Mouse (Mus musculus) midbrain, postnatal 0 days (tissue): ENCODE results near the gene Ttll11. TPM values are rescaled to one million over a fixed set of nuclear protein-coding genes. Genes with fewer than 3 reads are reported as not detected.

Experiments used
- ATAC-seq: fragments of 200-750 bp; cut with Nextera tagmentation; 2 replicates; pipeline ENCODE4 v1.8.0; 2017; ENCODE audit warnings: moderate number of reproducible peaks, mild to moderate bottlenecking, moderate TSS enrichment, moderate library complexity; ENCODE audit not compliant: low FRiP score
- DNase-seq: peaks from one replicate; pipeline ENCODE4 v3.0.0-alpha.2; 2015; ENCODE audit warnings: low spot score
- H3K27ac ChIP-seq: fragments of 300-500 bp; sonication (generic); 2 replicates; pipeline ENCODE4 v1.5.1; 2014; ENCODE audit warnings: low read depth, mild to moderate bottlenecking, low read length, mixed read lengths
- H3K27me3 ChIP-seq: fragments of 300-500 bp; sonication (generic); 2 replicates; pipeline ENCODE4 v1.6.1; 2014; ENCODE audit warnings: low read length, control low read depth, mixed read lengths; ENCODE audit not compliant: insufficient read depth
- H3K36me3 ChIP-seq: fragments of 300-500 bp; sonication (generic); 2 replicates; pipeline ENCODE4 v1.6.1; 2014; ENCODE audit warnings: low read length, control low read depth, mixed read lengths; ENCODE audit not compliant: insufficient read depth
- H3K4me1 ChIP-seq: fragments of 300-500 bp; sonication (generic); 2 replicates; pipeline ENCODE4 v1.6.1; 2014; ENCODE audit warnings: mild to moderate bottlenecking, control low read depth, antibody characterized with exemption, low read length, mixed read lengths; ENCODE audit not compliant: insufficient read depth
- H3K4me2 ChIP-seq: fragments of 300-500 bp; sonication (generic); 2 replicates; pipeline ENCODE4 v1.6.1; 2014; ENCODE audit warnings: low read depth, mild to moderate bottlenecking, low read length, mixed read lengths; ENCODE audit not compliant: poor library complexity, severe bottlenecking
- H3K4me3 ChIP-seq: fragments of 300-500 bp; sonication (generic); 2 replicates; pipeline ENCODE4 v1.5.1; 2014; ENCODE audit warnings: low read depth, mild to moderate bottlenecking, low read length, moderate library complexity
- H3K9ac ChIP-seq: fragments of 300-500 bp; sonication (generic); replicated peaks from 2 replicates; pipeline ENCODE4 v1.6.1; 2014; ENCODE audit warnings: mild to moderate bottlenecking, low read length, moderate library complexity, mixed read lengths; ENCODE audit not compliant: poor library complexity, severe bottlenecking
- H3K9me3 ChIP-seq: fragments of 300-500 bp; sonication (generic); 2 replicates; pipeline ENCODE4 v1.6.1; 2016; ENCODE audit warnings: low read length, control low read depth
- CTCF ChIP-seq: IDR thresholded peaks from 2 replicates; pipeline ENCODE4 v1.5.1; 2016; ENCODE audit warnings: antibody characterized with exemption, mild to moderate bottlenecking
- WGBS: fragments of 180-500 bp; shearing (Covaris S2); extraction: QIAGEN DNeasy Blood & Tissue Kit; methylation state at CpG from one replicate; pipeline ENCODE4 v1.1.7; 2014; 5-methylcytosine and 5-hydroxymethylcytosine counted together
- polyA plus RNA-seq: library from polyadenylated mRNA; unstranded; fragments of >200 nt; fragmentation: Nextera tagmentation; extraction: Ambion mirVana; gene quantifications from 2 replicates; pipeline ENCODE4 v1.2.1, GENCODE M21; 2015
- total RNA-seq: library from RNA; depleted of rRNA; stranded (reverse); fragments of >200 nt; gene quantifications from 2 replicates; pipeline ENCODE4 v1.2.3, GENCODE M21; 2014

The Ttll11 gene
- total and polyA plus RNA-seq, 2 experiments from 2014 or later: 7.8 to 15.8 TPM

DNA sequence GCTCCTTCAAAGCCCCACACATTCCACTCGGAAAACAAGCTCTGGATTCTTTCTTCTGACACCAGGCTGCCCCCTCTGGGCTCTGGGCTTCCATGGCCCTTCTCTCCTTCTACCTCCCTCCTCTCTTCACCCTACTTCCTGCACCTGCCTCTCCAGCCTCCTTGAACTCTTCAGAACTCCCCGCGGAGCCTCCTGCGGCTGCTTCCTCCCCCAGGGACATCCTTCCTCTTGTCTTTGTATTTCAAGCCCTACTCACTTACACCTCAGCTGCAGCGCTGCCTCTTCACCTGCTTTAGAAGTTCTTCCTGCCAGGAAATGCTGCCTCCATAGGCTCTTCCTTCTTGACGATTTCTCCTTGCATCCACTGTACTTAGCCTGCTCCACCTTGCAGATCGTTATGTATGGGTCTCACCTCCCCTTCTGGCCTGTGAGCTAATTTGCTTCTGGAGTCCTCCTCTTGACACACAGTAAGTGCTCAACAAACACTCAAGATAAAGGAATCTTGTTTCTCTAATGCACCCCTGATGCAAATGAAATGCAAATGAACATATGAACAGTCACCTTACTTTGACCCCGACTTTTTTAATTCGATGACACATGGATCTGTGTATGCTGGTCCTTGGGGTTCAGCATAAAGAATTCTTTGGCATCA lies 97.3 kb downstream of the Ttll11 start:
- WGBS: 61% methylated on average over 9 of the region's 9 CpGs
- DNase-seq (no peak), ATAC-seq (no peak)
- no peaks in the 10 kb centered on the region for H3K4me1 ChIP-seq
- no peaks in the 10 kb centered on the region for H3K27me3 ChIP-seq
- no peaks in the 10 kb centered on the region for H3K36me3 ChIP-seq
- no peak for TF ChIP-seq CTCF
- H3K4me3 ChIP-seq: no peak overlapping the region
- H3K4me2 ChIP-seq: no peak overlapping the region
- H3K9ac ChIP-seq: no peak overlapping the region
- no peak overlapping the region for H3K27ac ChIP-seq
- H3K9me3 ChIP-seq: no peaks in the 10 kb centered on the region

DNA sequence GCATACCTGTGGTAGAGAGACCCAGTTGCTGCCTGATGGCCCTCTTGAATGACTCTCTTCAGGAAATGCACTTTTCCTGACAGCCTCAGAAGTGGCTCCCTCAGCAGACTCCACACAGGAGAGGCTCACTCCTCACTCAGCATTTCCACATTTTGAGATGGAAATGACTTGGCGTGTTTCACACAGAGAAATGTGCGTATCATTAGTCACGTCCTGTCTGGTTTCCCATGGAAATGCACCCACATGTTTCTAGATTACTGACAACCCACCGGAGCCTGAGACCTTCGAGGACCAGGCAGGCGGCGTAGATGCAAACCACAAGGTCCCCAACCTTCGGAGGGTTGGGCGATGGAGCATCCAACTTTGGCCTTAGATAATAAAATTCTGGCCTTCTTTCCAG lies 97.8 kb downstream of the Ttll11 start:
- TF ChIP-seq CTCF: no peak
- Histone ChIP-seq H3K4me3 (no peak overlapping the region), H3K27me3 (no peaks in the 10 kb centered on the region), H3K4me2 (no peak overlapping the region), H3K9me3 (no peaks in the 10 kb centered on the region), H3K4me1 (peaks cover 1% of the 10 kb centered on the region; the same call in 1 of the 2 replicates), H3K9ac (no peak overlapping the region), H3K27ac (no peak overlapping the region), H3K36me3 (no peaks in the 10 kb centered on the region)
- 87% methylated on average over 9 of the region's 9 CpGs for WGBS
- ATAC-seq (no peak), DNase-seq (no peak)

DNA sequence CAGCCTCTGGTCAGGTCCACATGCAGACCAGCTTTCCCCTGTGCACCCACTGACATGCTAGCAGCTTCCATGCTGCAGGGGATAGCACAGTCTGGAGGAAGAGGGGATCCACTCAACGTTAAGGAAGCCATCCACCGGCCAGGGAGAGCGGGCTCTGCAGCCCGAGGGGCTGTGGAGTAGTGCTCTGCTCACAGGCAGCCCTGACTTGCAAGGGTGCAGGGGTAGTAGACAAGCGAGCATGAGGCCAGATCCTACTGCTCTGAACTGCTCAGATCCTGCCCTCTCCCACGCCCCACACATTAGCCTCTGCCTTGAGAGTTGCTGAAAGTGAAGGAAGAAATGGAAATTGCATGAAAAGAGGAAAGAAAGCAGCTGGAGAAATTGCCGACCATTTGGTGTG lies 99.4 kb downstream of the Ttll11 start:
- no peak overlapping the region for H3K9ac ChIP-seq
- H3K9me3 ChIP-seq: no peaks in the 10 kb centered on the region
- WGBS: 55% methylated on average over 7 of the region's 7 CpGs
- no peak overlapping the region for H3K4me2 ChIP-seq
- H3K36me3 ChIP-seq: no peaks in the 10 kb centered on the region
- DNase-seq (no peak), ATAC-seq (no peak)
- no peak for TF ChIP-seq CTCF
- peak overlapping the region; percentile 3; the same call in 1 of the 2 replicates for H3K27ac ChIP-seq
- peaks cover 4% of the 10 kb centered on the region; the same call in 1 of the 2 replicates for H3K4me1 ChIP-seq
- no peaks in the 10 kb centered on the region for H3K27me3 ChIP-seq
- H3K4me3 ChIP-seq: no peak overlapping the region

DNA sequence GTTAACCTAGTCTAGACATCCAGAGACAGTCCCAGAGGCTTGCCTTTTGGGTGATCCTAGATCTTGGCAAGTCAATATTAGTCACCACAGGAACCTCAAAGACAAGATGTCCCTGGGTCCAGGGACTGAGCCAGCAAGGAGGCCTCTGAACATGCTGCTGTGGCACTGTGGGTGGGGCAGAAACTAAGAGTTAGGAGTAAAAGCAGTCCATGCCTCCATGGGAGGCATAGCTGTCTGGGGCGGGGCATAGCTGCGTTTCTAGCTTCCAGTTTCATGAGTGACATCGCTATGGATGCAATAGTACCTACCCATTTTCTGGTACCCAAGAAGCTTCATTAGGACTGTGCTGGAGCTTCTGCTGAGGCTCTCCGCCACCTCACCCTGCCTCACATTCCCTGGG lies 99.8 kb downstream of the Ttll11 start:
- H3K36me3 ChIP-seq: no peaks in the 10 kb centered on the region
- no peak overlapping the region for H3K4me3 ChIP-seq
- no peak for TF ChIP-seq CTCF
- 86% methylated on average over 4 of the region's 4 CpGs for whole genome bisulfite sequencing
- no peak overlapping the region for H3K9ac ChIP-seq
- no peak overlapping the region; the same call in 1 of the 2 replicates for H3K27ac ChIP-seq
- ATAC-seq (no peak), DNase-seq (no peak)
- H3K4me1 ChIP-seq: peaks cover 4% of the 10 kb centered on the region; the same call in 1 of the 2 replicates
- no peak overlapping the region for H3K4me2 ChIP-seq
- no peaks in the 10 kb centered on the region for H3K9me3 ChIP-seq
- H3K27me3 ChIP-seq: no peaks in the 10 kb centered on the region

DNA sequence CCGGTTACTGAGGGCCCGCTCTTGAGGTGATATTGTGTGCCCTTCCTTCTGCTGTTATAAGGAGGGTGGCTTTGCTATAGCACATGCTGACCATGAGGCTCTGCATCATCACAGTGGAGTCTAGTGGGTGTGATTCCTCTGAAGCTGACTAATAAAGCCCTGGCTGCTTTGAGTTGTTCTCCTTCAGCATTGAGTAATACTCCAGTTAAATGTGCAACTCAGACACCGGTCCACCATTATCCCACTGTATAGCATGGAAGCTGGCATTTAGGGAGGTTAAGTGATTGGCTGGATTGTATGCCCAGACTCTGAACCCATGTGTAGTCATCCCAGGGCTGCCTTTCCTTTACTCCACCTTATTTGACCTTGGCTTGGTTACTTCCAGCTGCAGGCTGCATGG lies 101.2 kb downstream of the Ttll11 start:
- Histone ChIP-seq H3K36me3 (no peaks in the 10 kb centered on the region), H3K9ac (no peak overlapping the region), H3K4me1 (peaks cover 4% of the 10 kb centered on the region; the same call in 1 of the 2 replicates), H3K4me3 (no peak overlapping the region), H3K9me3 (no peaks in the 10 kb centered on the region), H3K27ac (no peak overlapping the region), H3K4me2 (no peak overlapping the region), H3K27me3 (no peaks in the 10 kb centered on the region)
- no peak for DNase-seq
- no peak for TF ChIP-seq CTCF
- ATAC-seq: no peak
- WGBS: 98% methylated on average over 3 of the region's 3 CpGs

DNA sequence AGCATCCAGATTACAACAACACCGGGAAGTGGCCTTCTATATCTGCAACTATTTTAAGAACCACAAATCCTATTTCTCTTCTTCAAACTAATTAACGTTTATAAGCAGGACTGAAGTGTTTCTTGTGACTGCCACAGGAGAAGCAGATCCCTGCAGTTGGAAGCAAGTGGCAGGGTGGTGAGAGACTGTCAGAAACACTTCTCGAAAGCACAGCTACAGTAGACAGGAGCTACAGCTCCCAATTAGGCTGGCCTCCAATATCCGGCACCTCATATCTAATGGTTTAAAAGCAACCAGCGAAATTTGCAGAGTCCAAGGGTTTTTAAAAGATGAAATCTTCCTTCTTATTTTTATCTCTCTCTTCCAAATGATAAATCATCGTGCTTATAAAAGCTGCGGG lies 104.1 kb downstream of the Ttll11 start:
- ATAC-seq (no peak), DNase-seq (no peak)
- Histone ChIP-seq H3K4me1 (peaks cover 4% of the 10 kb centered on the region; the same call in 1 of the 2 replicates), H3K9ac (no peak overlapping the region), H3K9me3 (no peaks in the 10 kb centered on the region), H3K4me3 (no peak overlapping the region), H3K27me3 (no peaks in the 10 kb centered on the region), H3K36me3 (no peaks in the 10 kb centered on the region), H3K4me2 (no peak overlapping the region), H3K27ac (no peak overlapping the region)
- WGBS: 78% methylated on average over 7 of the region's 7 CpGs
- no peak for TF ChIP-seq CTCF
